Mouse (Mus musculus) forebrain, embryonic 12.5 days (tissue): ENCODE data around the gene Scap. TPM values are rescaled to one million over a fixed set of nuclear protein-coding genes. Genes with fewer than 3 reads are reported as not detected.

Source experiments
- ATAC-seq: fragments of 200-750 bp; cut with Nextera tagmentation; 2 replicates; pipeline ENCODE4 v1.8.0; 2017; ENCODE audit warnings: moderate TSS enrichment; ENCODE audit not compliant: low FRiP score
- H3K27ac ChIP-seq: fragments of 300-500 bp; sonication (generic); 2 replicates; pipeline ENCODE4 v1.5.1; 2016; ENCODE audit warnings: mild to moderate bottlenecking
- H3K27me3 ChIP-seq: fragments of 300-500 bp; sonication (generic); 2 replicates; pipeline ENCODE4 v1.6.1; 2016; ENCODE audit warnings: mild to moderate bottlenecking
- H3K36me3 ChIP-seq: fragments of 300-500 bp; sonication (generic); replicated peaks from 2 replicates; pipeline ENCODE4 v1.6.1; 2016; ENCODE audit warnings: mild to moderate bottlenecking
- H3K4me1 ChIP-seq: fragments of 300-500 bp; sonication (generic); 2 replicates; pipeline ENCODE4 v1.6.1; 2016
- H3K4me2 ChIP-seq: fragments of 300-500 bp; sonication (generic); 2 replicates; pipeline ENCODE4 v1.6.1; 2016; ENCODE audit warnings: mild to moderate bottlenecking, moderate library complexity
- H3K4me3 ChIP-seq: fragments of 300-500 bp; sonication (generic); replicated peaks from 2 replicates; pipeline ENCODE4 v1.5.1; 2016; ENCODE audit warnings: mild to moderate bottlenecking
- H3K9ac ChIP-seq: fragments of 300-500 bp; sonication (generic); 2 replicates; pipeline ENCODE4 v1.6.1; 2016; ENCODE audit warnings: mild to moderate bottlenecking
- H3K9me3 ChIP-seq: fragments of 300-500 bp; sonication (generic); 2 replicates; pipeline ENCODE4 v1.6.1; 2016
- WGBS: fragments of 180-500 bp; shearing (Covaris S2); methylation state at CpG from one replicate; pipeline ENCODE4 v1.1.7; 2016; 5-methylcytosine and 5-hydroxymethylcytosine counted together
- polyA plus RNA-seq: library from polyadenylated mRNA; unstranded; fragments of >200 nt; fragmentation: Nextera tagmentation; extraction: Ambion mirVana; gene quantifications from 2 replicates; pipeline ENCODE4 v1.2.1, GENCODE M21; 2016

Scap gene
- 41.9 and 45.0 TPM in 2 replicates for polyA plus RNA-seq

GRCm38 (mm10) chr9:110333135-110333895 lies at the start of gene Scap:
Gene Scap, plus strand, starts transcription at chr9:110333288.
- WGBS: under 1% methylated on average over 36 of the region's 78 CpGs
- Histone ChIP-seq H3K9me3 (no peaks in the 10 kb centered on the region), H3K27ac (no peak within 1 kb of the TSS), H3K27me3 (no peaks in the 10 kb centered on the region), H3K4me3 (peak within 1 kb of the TSS; percentile 96), H3K4me1 (peaks cover 14% of the 10 kb centered on the region), H3K36me3 (no peaks in the 10 kb centered on the region), H3K9ac (peak within 1 kb of the TSS; percentile 84), H3K4me2 (peak within 1 kb of the TSS; percentile 72)
- peak; percentile 90 for ATAC-seq

- H3K4me1 ChIP-seq: peaks cover 13% of the 10 kb centered on the region
- no peak overlapping the region for H3K4me2 ChIP-seq
- H3K9me3 ChIP-seq: no peaks in the 10 kb centered on the region
- no peaks in the 10 kb centered on the region for H3K27me3 ChIP-seq
- no peak overlapping the region for H3K27ac ChIP-seq
- no peaks in the 10 kb centered on the region for H3K36me3 ChIP-seq
- H3K9ac ChIP-seq: no peak overlapping the region
- H3K4me3 ChIP-seq: no peak overlapping the region
- no peak for ATAC-seq
- WGBS: 91% methylated on average over 10 of the region's 10 CpGs
These were observed 48.9 kb upstream of the Scap start for GRCm38 (mm10) chr9:110284075-110284697.

GRCm38 (mm10) chr9:110287321-110287924 lies 45.7 kb upstream of the Scap start:
- peaks cover 13% of the 10 kb centered on the region for H3K4me1 ChIP-seq
- H3K4me2 ChIP-seq: no peak overlapping the region
- H3K9me3 ChIP-seq: no peaks in the 10 kb centered on the region
- H3K27me3 ChIP-seq: no peaks in the 10 kb centered on the region
- 35% methylated on average over 7 of the region's 7 CpGs for WGBS
- H3K36me3 ChIP-seq: no peaks in the 10 kb centered on the region
- no peak; the same call in 1 of the 2 replicates for ATAC-seq
- H3K4me3 ChIP-seq: no peak overlapping the region
- no peak overlapping the region for H3K9ac ChIP-seq
- peak overlapping the region; percentile 50 for H3K27ac ChIP-seq

GRCm38 (mm10) chr9:110293254-110293718 lies 39.8 kb upstream of the Scap start:
- H3K4me3 ChIP-seq: no peak overlapping the region
- H3K36me3 ChIP-seq: no peaks in the 10 kb centered on the region
- H3K27me3 ChIP-seq: no peaks in the 10 kb centered on the region
- 61% methylated on average over 12 of the region's 12 CpGs for WGBS
- H3K27ac ChIP-seq: peak overlapping the region; percentile 31; the same call in 1 of the 2 replicates
- H3K9me3 ChIP-seq: no peaks in the 10 kb centered on the region
- peaks cover 10% of the 10 kb centered on the region; the same call in 1 of the 2 replicates for H3K4me1 ChIP-seq
- no peak for ATAC-seq
- H3K9ac ChIP-seq: no peak overlapping the region
- no peak overlapping the region for H3K4me2 ChIP-seq

- Histone ChIP-seq H3K36me3 (no peaks in the 10 kb centered on the region), H3K4me2 (no peak overlapping the region), H3K4me3 (no peak overlapping the region), H3K4me1 (peaks cover 10% of the 10 kb centered on the region; the same call in 1 of the 2 replicates), H3K9ac (no peak overlapping the region), H3K27me3 (no peaks in the 10 kb centered on the region), H3K9me3 (no peaks in the 10 kb centered on the region), H3K27ac (peak overlapping the region; percentile 31; the same call in 1 of the 2 replicates)
- WGBS: 89% methylated on average over 13 of the region's 13 CpGs
- no peak for ATAC-seq
These were observed 39.1 kb upstream of the Scap start for GRCm38 (mm10) chr9:110293873-110294415.

- Histone ChIP-seq H3K4me2 (no peak overlapping the region), H3K4me3 (no peak overlapping the region), H3K27ac (no peak overlapping the region), H3K36me3 (no peaks in the 10 kb centered on the region), H3K27me3 (no peaks in the 10 kb centered on the region), H3K9me3 (no peaks in the 10 kb centered on the region), H3K9ac (no peak overlapping the region), H3K4me1 (peaks cover 10% of the 10 kb centered on the region; the same call in 1 of the 2 replicates)
- WGBS: 48% methylated on average over 3 of the region's 3 CpGs
- ATAC-seq: no peak
These were observed 38.3 kb upstream of the Scap start for GRCm38 (mm10) chr9:110294786-110295185.

GRCm38 (mm10) chr9:110296867-110297627 lies 36.0 kb upstream of the Scap start:
- Histone ChIP-seq H3K9me3 (no peaks in the 10 kb centered on the region), H3K27ac (no peak overlapping the region), H3K36me3 (no peaks in the 10 kb centered on the region), H3K9ac (no peak overlapping the region), H3K4me3 (no peak overlapping the region), H3K27me3 (no peaks in the 10 kb centered on the region), H3K4me1 (peaks cover 10% of the 10 kb centered on the region; the same call in 1 of the 2 replicates), H3K4me2 (no peak overlapping the region)
- peak; percentile 75 for ATAC-seq
- 5% methylated on average over 5 of the region's 5 CpGs for whole genome bisulfite sequencing

- H3K9ac ChIP-seq: peak overlapping the region; percentile 64
- H3K4me1 ChIP-seq: peaks cover 8% of the 10 kb centered on the region; the same call in 1 of the 2 replicates
- peak; percentile 45; the same call in 1 of the 2 replicates for ATAC-seq
- peak overlapping the region; percentile 60 for H3K4me2 ChIP-seq
- peak overlapping the region; percentile 91 for H3K27ac ChIP-seq
- peak overlapping the region; percentile 44 for H3K4me3 ChIP-seq
- WGBS: 4% methylated on average over 4 of the region's 4 CpGs
- no peaks in the 10 kb centered on the region for H3K27me3 ChIP-seq
- H3K9me3 ChIP-seq: no peaks in the 10 kb centered on the region
- 0 out of 2 replicates have a peak, but pooled peaks cover 3% of the 10 kb centered on the region for H3K36me3 ChIP-seq
These were observed 28.6 kb upstream of the Scap start for GRCm38 (mm10) chr9:110304516-110304915.

- Histone ChIP-seq H3K9ac (peak within 1 kb of the TSS; percentile 64), H3K27me3 (no peaks in the 10 kb centered on the region), H3K36me3 (peaks cover 8% of the 10 kb centered on the region), H3K9me3 (no peaks in the 10 kb centered on the region), H3K4me3 (peak within 1 kb of the TSS; percentile 44), H3K27ac (peak within 1 kb of the TSS; percentile 91), H3K4me1 (peaks cover 8% of the 10 kb centered on the region; the same call in 1 of the 2 replicates), H3K4me2 (peak within 1 kb of the TSS; percentile 60)
- WGBS: 0% methylated on average over 46 of the region's 46 CpGs
- ATAC-seq: peak; percentile 98
These were observed 28.0 kb upstream of the Scap start, which contains the start of gene Elp6 for GRCm38 (mm10) chr9:110304969-110305651. Gene Elp6, plus strand, starts transcription at chr9:110305173.

- Histone ChIP-seq H3K27ac (no peak overlapping the region), H3K4me1 (peaks cover 8% of the 10 kb centered on the region; the same call in 1 of the 2 replicates), H3K27me3 (no peaks in the 10 kb centered on the region), H3K4me3 (no peak overlapping the region), H3K36me3 (peaks cover 19% of the 10 kb centered on the region), H3K4me2 (peak overlapping the region; percentile 60), H3K9me3 (no peaks in the 10 kb centered on the region), H3K9ac (no peak overlapping the region)
- ATAC-seq: no peak
- 95% methylated on average over 5 of the region's 5 CpGs for WGBS
These were observed 26.7 kb upstream of the Scap start for GRCm38 (mm10) chr9:110306371-110306770.

GRCm38 (mm10) chr9:110314706-110315105 lies 18.4 kb upstream of the Scap start:
- no peaks in the 10 kb centered on the region for H3K9me3 ChIP-seq
- peaks cover 85% of the 10 kb centered on the region for H3K36me3 ChIP-seq
- no peaks in the 10 kb centered on the region for H3K4me1 ChIP-seq
- H3K27ac ChIP-seq: no peak overlapping the region
- H3K9ac ChIP-seq: no peak overlapping the region
- ATAC-seq: no peak
- 90% methylated on average over 5 of the region's 5 CpGs for WGBS
- no peaks in the 10 kb centered on the region for H3K27me3 ChIP-seq
- no peak overlapping the region for H3K4me3 ChIP-seq
- H3K4me2 ChIP-seq: no peak overlapping the region
